Mouse (Mus musculus) embryonic facial prominence, embryonic 10.5 days (tissue): ENCODE data around the gene Krt90. TPM values are rescaled to one million over a fixed set of nuclear protein-coding genes. Genes with fewer than 3 reads are reported as not detected.
A peak's percentile ranks its signal among the peaks of the same experiment; 100 is the strongest.
"Not testable (repeated sequence)": the region's sequence is repeated elsewhere in the genome, so short reads cannot be mapped to it uniquely, and the experiment has no call there.

ENCODE experiments used
- DNase-seq: peaks from one replicate; pipeline ENCODE4 v3.0.0-alpha.2; 2017; ENCODE audit warnings: low spot score
- H3K27ac ChIP-seq: fragments of 300-500 bp; sonication (generic); replicated peaks from 2 replicates; pipeline ENCODE4 v1.5.1; 2016; ENCODE audit warnings: mild to moderate bottlenecking
- H3K27me3 ChIP-seq: fragments of 300-500 bp; sonication (generic); replicated peaks from 2 replicates; pipeline ENCODE4 v1.6.1; 2016; ENCODE audit warnings: low read depth, mild to moderate bottlenecking; ENCODE audit not compliant: poor library complexity, severe bottlenecking
- H3K36me3 ChIP-seq: fragments of 300-500 bp; sonication (generic); replicated peaks from 2 replicates; pipeline ENCODE4 v1.6.1; 2016; ENCODE audit warnings: mild to moderate bottlenecking, moderate library complexity
- H3K4me1 ChIP-seq: fragments of 300-500 bp; sonication (generic); 2 replicates; pipeline ENCODE4 v1.6.1; 2016
- H3K4me3 ChIP-seq: fragments of 300-500 bp; sonication (generic); 2 replicates; pipeline ENCODE4 v1.5.1; 2016; ENCODE audit warnings: mild to moderate bottlenecking, moderate library complexity
- H3K9me3 ChIP-seq: fragments of 300-500 bp; sonication (generic); 2 replicates; pipeline ENCODE4 v1.6.1; 2016; ENCODE audit warnings: mild to moderate bottlenecking
- WGBS: fragments of 180-500 bp; shearing (Covaris S2); methylation state at CpG from one replicate; pipeline ENCODE4 v1.1.7; 2016; 5-methylcytosine and 5-hydroxymethylcytosine counted together
- polyA plus RNA-seq: library from polyadenylated mRNA; unstranded; fragments of >200 nt; fragmentation: Nextera tagmentation; extraction: Ambion mirVana; gene quantifications from 2 replicates; pipeline ENCODE4 v1.2.1, GENCODE M21; 2016

The Krt90 gene
- polyA plus RNA-seq, 1 experiment from 2014 or later, result 0.24 TPM

DNA sequence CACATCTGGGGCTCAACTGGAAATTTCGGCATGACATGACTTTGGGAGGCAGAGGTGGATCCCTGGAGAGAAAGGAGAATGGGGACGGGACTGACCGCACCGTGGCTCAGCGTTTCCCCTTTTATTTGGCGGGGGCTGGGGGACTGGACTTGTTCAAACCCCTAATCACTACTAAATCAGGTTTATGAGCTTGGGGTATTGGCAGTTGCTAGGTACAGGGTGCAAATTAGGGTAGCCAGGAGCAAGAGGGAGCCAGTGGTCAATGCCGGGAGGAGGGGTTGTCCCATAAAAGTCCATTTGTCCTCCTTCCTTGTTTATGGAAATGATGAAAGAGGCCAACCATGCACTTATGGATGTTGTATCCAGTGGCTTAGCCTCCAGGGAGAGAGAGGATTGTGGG is 12.2 kb downstream of the Krt90 start, which contains the start of gene Krt82:
Gene Krt82 (minus strand): TSS at position 101 of the 400 bp plus-strand sequence.
- Histone ChIP-seq H3K36me3 (no peaks in the 10 kb centered on the region), H3K4me3 (no peak within 1 kb of the TSS), H3K27me3 (peaks cover 52% of the 10 kb centered on the region), H3K9me3 (no peaks in the 10 kb centered on the region), H3K27ac (no peak within 1 kb of the TSS), H3K4me1 (peaks cover 11% of the 10 kb centered on the region)
- 88% methylated on average over 7 of the region's 7 CpGs for WGBS
- DNase-seq, result no peak

DNA sequence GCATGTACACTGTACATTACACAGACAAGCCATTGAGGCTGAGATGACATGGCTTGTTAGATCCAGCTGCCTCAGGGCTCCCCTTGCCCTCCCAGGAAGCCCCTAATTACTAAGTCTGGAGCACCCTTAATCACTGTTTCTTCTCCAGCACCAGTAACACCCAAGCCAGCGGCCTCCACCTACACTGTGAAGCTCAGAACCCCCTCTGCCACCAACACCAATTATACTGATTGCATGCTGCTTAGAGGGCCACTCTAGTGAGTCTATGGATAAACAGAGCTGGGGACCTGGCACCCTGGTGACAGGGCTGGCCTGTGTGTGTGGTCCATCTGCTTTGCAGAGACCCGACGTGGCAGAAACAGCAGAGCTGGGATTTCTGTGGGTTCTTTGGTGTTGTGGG is 18.3 kb downstream of the Krt90 start:
- WGBS, result 66% methylated on average over 3 of the region's 3 CpGs
- no peak for DNase-seq
- H3K27ac ChIP-seq, result no peak overlapping the region

DNA sequence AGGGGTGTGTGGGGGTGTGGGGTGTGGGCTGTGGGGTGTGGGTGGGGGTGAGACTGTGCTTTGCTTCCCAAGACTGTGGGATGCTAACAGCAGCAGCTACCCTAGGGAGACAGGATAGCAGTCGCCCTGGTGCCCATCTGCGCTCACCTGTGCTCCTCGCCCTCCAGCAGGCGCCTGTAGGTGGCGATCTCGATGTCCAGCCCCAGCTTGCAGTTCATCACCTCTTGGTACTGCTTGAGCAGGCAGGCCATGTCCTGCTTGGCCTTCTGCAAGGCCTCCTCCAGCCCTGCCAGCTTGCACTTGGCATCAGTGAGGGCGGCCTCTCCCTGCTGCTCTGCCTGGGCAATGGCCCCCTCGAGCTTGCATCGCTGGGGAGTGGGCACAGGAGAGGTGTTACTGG is 20.2 kb downstream of the Krt90 start:
- Histone ChIP-seq H3K27ac (peak overlapping the region; percentile 26; the same call in 1 of the 2 replicates), H3K4me3 (no peak overlapping the region), H3K9me3 (no peaks in the 10 kb centered on the region), H3K27me3 (0 out of 2 replicates have a peak, but pooled peaks cover 3% of the 10 kb centered on the region), H3K36me3 (no peaks in the 10 kb centered on the region), H3K4me1 (peaks cover 36% of the 10 kb centered on the region)
- 56% methylated on average over 9 of the region's 9 CpGs for WGBS
- DNase-seq, result no peak

More for the DNA sequence above, 18.3 kb downstream of the Krt90 start:
- no peak overlapping the region for H3K4me3 ChIP-seq
- H3K9me3 ChIP-seq, result no peaks in the 10 kb centered on the region
- H3K4me1 ChIP-seq, result peaks cover 25% of the 10 kb centered on the region
- H3K27me3 ChIP-seq, result 0 out of 2 replicates have a peak, but pooled peaks cover 3% of the 10 kb centered on the region
- no peaks in the 10 kb centered on the region for H3K36me3 ChIP-seq

DNA sequence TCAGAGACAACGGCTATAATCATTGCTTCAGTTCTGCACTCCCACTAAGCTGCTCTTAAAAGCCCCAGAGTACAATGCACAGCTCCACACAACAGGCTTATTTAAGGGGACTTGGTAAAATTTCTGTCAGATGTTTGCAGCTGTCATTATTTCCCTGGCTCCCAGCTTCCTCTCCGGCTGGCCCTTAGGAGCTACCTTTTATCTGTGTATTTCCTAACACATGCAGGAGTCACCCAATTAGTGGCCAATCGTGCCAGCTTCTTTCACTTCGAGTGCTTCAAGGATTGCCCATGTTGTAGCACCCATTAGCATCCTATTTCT is 24.2 kb downstream of the Krt90 start:
- Histone ChIP-seq H3K4me3 (no peak overlapping the region), H3K27me3 (0 out of 2 replicates have a peak, but pooled peaks cover 3% of the 10 kb centered on the region), H3K9me3 (no peaks in the 10 kb centered on the region), H3K27ac (no peak overlapping the region), H3K4me1 (peaks cover 42% of the 10 kb centered on the region), H3K36me3 (no peaks in the 10 kb centered on the region)
- no peak for DNase-seq
- 76% methylated on average over 4 of the region's 4 CpGs for WGBS

DNA sequence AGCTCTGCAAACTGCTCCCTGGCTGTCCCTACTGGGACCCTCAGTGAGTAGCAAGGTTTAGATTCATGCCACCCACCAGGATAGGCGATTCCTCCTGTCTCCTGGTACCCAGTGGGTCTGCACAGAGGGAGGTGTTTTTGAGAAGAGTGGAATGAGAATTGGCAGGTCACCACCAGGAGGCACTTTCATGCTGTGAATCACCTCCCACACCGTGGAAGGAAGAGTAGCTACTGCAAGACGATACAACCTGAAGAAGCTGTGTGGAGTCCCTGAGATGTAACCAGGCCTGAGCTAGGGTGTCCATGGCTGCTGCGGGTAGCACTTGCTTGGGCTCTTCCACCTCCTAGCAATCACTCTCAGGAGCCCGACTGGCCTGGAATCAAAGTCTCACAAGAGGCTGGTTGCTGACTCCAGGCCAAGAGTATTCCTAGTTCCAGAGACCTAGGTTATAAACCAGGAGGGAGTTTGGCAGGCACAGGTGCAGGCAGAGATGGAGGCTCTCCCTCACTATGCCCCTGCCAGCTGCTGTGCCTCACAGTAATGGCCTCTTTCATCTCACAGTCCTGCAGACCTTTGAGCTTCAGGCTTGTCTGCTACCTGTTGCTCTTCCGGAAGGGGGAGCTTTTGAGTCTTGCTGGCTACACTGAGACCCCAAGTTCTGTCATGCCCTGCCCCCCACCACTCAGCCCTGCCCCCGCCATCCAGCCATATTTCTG is 24.7 kb downstream of the Krt90 start:
- Histone ChIP-seq H3K27ac (no peak overlapping the region), H3K9me3 (no peaks in the 10 kb centered on the region), H3K36me3 (no peaks in the 10 kb centered on the region), H3K27me3 (0 out of 2 replicates have a peak, but pooled peaks cover 3% of the 10 kb centered on the region), H3K4me1 (peaks cover 42% of the 10 kb centered on the region), H3K4me3 (no peak overlapping the region)
- DNase-seq, result no peak
- 45% methylated on average over 7 of the region's 7 CpGs for WGBS

DNA sequence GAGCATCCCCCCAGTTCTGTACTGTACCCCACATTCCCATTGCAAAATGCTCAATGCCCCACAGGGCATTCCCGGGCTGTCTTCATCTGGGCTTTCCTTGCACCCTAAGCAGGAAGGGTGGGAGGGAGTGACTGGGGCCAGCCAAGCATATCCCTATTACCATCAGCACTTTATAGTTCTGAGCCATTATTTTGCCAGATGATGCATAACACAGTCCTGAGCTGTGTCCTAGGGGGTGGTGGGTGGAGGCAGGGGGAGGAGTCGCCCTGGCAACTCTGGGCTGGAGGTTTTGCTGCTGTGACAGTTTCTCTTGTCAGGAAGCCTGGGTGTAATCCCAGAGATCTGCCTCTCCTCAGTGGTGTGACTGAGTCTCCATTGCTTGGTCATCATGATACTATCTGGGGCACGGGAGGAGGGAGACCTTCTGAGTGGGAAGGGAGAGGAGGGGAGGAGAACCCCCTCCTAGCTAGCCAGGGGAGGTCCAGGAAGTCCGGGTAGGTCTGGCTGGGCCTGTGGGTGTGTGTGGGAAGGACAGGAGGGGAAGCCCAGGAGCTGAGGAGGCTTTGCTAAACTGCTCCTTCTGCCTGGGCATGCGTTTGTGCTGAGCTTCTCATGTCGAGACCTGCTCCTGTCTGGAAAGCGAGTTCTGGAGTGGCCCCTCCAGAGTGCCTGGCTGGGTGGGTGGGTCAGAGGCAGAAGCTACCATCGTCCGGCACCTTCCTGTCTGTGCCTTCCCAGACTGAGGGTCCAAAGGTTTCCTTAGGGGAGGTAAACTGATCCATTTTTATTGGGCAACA is 26.5 kb downstream of the Krt90 start:
- no peak overlapping the region for H3K4me3 ChIP-seq
- no peak for DNase-seq
- no peaks in the 10 kb centered on the region for H3K36me3 ChIP-seq
- H3K27me3 ChIP-seq, result no peaks in the 10 kb centered on the region
- 65% methylated on average over 9 of the region's 9 CpGs for WGBS
- H3K27ac ChIP-seq, result no peak overlapping the region; the same call in 1 of the 2 replicates
- peaks cover 28% of the 10 kb centered on the region for H3K4me1 ChIP-seq
- H3K9me3 ChIP-seq, result no peaks in the 10 kb centered on the region

DNA sequence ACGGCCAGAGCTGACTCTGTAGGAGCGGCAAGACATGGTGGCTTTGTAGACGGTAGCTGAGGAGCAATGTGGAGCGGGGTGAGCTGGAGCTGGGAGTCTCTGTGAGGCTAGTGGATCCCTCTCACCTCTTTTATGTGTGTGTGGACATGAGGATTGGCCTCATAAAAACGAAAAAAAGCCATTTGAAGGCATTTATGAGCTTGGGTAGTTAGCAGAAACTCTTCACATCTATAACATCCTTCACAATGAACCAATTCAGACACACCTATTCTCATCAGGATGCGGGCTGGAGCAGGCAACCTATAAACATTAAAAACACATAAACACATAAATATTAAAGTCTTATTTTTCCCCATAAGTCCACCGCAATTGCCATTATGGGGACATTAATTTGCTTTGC is 30.0 kb downstream of the Krt90 start, which contains the start of gene Krt84:
Gene Krt84 (minus strand): TSS at position 101 of the 400 bp plus-strand sequence.
- no peak within 1 kb of the TSS for H3K27ac ChIP-seq
- H3K4me1 ChIP-seq, result peaks cover 12% of the 10 kb centered on the region
- WGBS, result 88% methylated on average over 7 of the region's 7 CpGs
- no peaks in the 10 kb centered on the region for H3K36me3 ChIP-seq
- H3K27me3 ChIP-seq, result no peaks in the 10 kb centered on the region
- DNase-seq, result no peak
- no peaks in the 10 kb centered on the region for H3K9me3 ChIP-seq
- H3K4me3 ChIP-seq, result no peak within 1 kb of the TSS

DNA sequence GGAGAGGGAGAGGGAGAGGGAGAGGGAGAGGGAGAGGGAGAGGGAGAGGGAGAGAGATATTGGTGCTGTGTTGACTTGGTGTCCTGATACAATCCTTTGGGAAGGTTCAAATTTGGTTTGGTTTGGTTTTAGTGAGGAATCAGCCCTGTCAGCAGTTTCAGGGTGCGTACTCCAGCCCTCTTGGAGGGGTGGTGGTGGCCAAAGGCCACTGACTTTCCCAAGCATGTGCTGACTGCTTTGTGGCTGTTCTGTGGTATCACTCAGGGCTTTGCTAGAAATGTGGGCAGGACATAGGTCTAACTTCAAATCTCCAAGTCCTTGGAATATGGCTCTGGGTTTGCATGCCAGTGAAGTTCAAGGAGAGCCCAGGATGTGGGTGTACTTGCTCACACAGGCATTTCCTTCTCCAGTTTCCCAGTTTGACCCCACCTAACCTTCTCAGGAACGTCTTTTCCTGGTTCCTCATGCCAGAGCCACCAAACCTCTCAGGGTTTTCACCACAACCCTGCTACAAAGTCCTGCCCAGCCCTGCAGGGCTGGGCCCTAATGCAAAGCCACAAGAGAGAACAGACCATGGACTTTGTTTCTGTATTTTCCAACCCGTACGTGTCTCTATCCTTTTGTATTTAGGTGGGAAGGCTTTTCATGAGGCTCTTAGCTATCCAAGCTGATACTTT is 40.1 kb downstream of the Krt90 start:
- H3K9me3 ChIP-seq, result no peaks in the 10 kb centered on the region
- peaks cover 7% of the 10 kb centered on the region; the same call in 1 of the 2 replicates for H3K27me3 ChIP-seq
- 73% methylated on average over 4 of the region's 4 CpGs for WGBS
- peaks cover 5% of the 10 kb centered on the region; the same call in 1 of the 2 replicates for H3K4me1 ChIP-seq
- no peak overlapping the region for H3K27ac ChIP-seq
- no peaks in the 10 kb centered on the region for H3K36me3 ChIP-seq
- DNase-seq, result no peak
- no peak overlapping the region for H3K4me3 ChIP-seq

DNA sequence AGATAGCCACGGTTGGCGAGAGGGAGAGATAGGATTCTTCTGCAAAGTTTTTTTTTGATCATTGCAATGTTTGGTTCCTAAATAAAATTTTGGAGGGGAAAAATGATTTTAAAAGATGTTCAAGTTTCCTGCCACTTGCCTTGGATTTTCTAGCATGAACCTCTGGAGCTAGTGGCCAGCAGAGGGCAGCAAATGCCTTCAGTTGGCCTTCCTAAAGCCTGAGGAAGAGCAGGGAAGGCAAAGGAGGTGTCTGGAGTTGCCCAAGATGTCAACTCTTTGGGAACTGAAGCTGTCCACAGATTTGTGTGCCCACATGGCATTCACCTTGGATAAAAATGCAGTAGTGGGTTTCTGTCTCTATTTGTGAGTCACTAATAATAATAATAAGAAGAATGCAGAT is 43.0 kb downstream of the Krt90 start:
- Histone ChIP-seq H3K4me1 (no peaks in the 10 kb centered on the region), H3K9me3 (no peaks in the 10 kb centered on the region), H3K4me3 (no peak overlapping the region), H3K27ac (no peak overlapping the region), H3K36me3 (no peaks in the 10 kb centered on the region), H3K27me3 (no peaks in the 10 kb centered on the region; the same call in 1 of the 2 replicates)
- 18% methylated on average over 2 of the region's 2 CpGs for WGBS
- peak; percentile 79 for DNase-seq

DNA sequence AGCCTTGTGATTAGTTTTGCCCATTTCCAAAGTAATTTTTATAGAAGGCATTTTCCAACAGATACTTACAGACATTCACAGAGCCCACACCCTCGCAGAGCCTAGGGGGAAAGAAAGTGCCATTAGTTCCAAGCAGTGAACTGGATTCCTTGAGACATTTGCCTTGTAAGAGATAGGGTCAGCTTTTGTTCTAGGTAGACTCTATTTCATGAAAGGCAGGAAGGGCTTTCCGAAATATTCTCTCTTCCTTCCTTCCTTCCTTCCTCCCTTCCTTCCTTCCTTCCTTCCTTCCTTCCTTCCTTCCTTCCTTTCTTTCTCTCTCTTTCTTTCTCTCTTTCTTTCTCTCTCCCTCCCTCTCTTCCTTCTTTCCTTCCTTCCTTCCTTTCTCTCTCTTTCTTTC is 45.6 kb downstream of the Krt90 start, which contains the start of gene Gm49425:
Gene Gm49425 (minus strand): TSS at position 101 of the 400 bp plus-strand sequence.
- not testable (repeated sequence) for H3K27me3 ChIP-seq, DNase-seq, H3K4me3 ChIP-seq, H3K9me3 ChIP-seq, H3K36me3 ChIP-seq, H3K27ac ChIP-seq, H3K4me1 ChIP-seq
- 71% methylated on average over 2 of the region's 2 CpGs for WGBS

DNA sequence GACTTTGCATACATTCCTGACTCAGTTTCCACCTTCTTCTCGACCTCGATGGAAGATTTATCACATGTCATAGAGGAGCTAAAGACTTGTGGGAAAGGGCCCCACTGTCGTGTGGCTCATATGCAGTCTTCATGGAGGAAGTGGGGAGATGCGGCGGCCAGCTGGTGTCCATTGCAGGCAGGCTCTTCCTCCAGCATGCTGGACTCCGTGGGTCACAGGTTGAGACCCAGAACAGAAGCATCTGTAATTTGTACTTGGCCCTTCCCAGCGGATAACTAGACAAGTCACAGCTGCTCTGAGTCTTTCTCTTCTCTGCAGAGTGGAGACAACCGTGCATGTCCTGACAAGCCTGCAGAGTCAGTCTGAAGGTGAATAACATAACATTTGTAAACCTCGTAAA is 54.5 kb downstream of the Krt90 start:
- Histone ChIP-seq H3K27me3 (no peaks in the 10 kb centered on the region), H3K36me3 (no peaks in the 10 kb centered on the region), H3K27ac (no peak overlapping the region), H3K4me3 (no peak overlapping the region), H3K9me3 (no peaks in the 10 kb centered on the region), H3K4me1 (peaks cover 17% of the 10 kb centered on the region)
- no peak for DNase-seq
- WGBS, result 73% methylated on average over 9 of the region's 9 CpGs
